Comparison of ENCODE assay signal across 18 mouse cellular contexts in the genomic region with DNA sequence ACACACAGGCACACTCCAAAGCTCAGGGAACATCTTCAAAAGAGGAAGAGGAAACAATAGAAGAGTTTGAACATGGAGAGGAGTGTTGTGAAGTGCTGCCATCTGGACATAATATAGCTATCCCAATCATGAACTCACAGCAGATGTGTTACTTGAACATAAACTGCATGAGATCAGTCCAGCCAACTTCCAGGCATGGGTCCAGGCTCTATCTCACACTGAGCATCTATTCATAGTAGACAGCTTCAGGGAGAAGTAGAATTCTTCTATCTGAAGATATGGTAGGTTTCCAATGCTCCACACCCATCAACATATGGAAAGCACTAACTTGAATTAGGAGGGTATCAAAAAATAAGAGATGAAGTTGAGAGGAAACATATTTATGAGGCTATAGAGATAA.
"Had no signal": no experiment of that assay in that cellular context is flagged by ENCODE, and none has a peak within 500 bp of the region (broad histone marks: within the 10 kb centered on the region; RNA-seq: fewer than 3 reads in every experiment).

No protein-coding gene starts in this region.

- H3K27me3 ChIP-seq: limb, embryonic 13.5 days; liver, embryonic 13.5 days; midbrain, embryonic 12.5 days; midbrain, embryonic 15.5 days; neural tube, embryonic 12.5 days; neural tube, embryonic 15.5 days; stomach, embryonic 15.5 days had no signal

- DNase-seq: kidney, adult 18-20 months; kidney, adult 9 months; kidney, postnatal 14 days; kidney, postnatal 4 days; left cerebral cortex, postnatal 4 days; liver, embryonic 13.5 days; lung, embryonic 14.5 days; right cerebral cortex, adult 18-20 months; spleen, adult 18-20 months; thymus, postnatal 25 days had no signal

- H3K4me1 ChIP-seq: limb, embryonic 13.5 days; liver, embryonic 13.5 days; midbrain, embryonic 12.5 days; midbrain, embryonic 15.5 days; neural tube, embryonic 12.5 days; neural tube, embryonic 15.5 days; stomach, embryonic 15.5 days had no signal

- H3K36me3 ChIP-seq: limb, embryonic 13.5 days; liver, embryonic 13.5 days; midbrain, embryonic 12.5 days; midbrain, embryonic 15.5 days; neural tube, embryonic 12.5 days; neural tube, embryonic 15.5 days; stomach, embryonic 15.5 days had no signal

- H3K4me2 ChIP-seq: limb, embryonic 13.5 days; liver, embryonic 13.5 days; lung, embryonic 14.5 days; midbrain, embryonic 12.5 days; midbrain, embryonic 15.5 days; neural tube, embryonic 12.5 days; neural tube, embryonic 15.5 days; stomach, embryonic 15.5 days had no signal

- H3K4me3 ChIP-seq: limb, embryonic 13.5 days; liver, embryonic 13.5 days; midbrain, embryonic 12.5 days; midbrain, embryonic 15.5 days; neural tube, embryonic 12.5 days; neural tube, embryonic 15.5 days; stomach, embryonic 15.5 days had no signal

- H3K27ac ChIP-seq: limb, embryonic 13.5 days; liver, embryonic 13.5 days; macrophage; midbrain, embryonic 12.5 days; midbrain, embryonic 15.5 days; neural tube, embryonic 12.5 days; neural tube, embryonic 15.5 days; stomach, embryonic 15.5 days had no signal

- H3K9me3 ChIP-seq: liver, embryonic 13.5 days; midbrain, embryonic 15.5 days; neural tube, embryonic 15.5 days; stomach, embryonic 15.5 days had no signal

- H3K9ac ChIP-seq: limb, embryonic 13.5 days; liver, embryonic 13.5 days; lung, embryonic 14.5 days; midbrain, embryonic 12.5 days; midbrain, embryonic 15.5 days; neural tube, embryonic 12.5 days; neural tube, embryonic 15.5 days; stomach, embryonic 15.5 days had no signal

- ATAC-seq: lung, postnatal 0 days; midbrain, embryonic 15.5 days had no signal
